26 mouse cellular contexts compared by ENCODE assay signal in genomic region chr13:48106946-48107345, GRCm38 (mm10).
DNase-seq lines count a peak whose midpoint lies in the region; ATAC-seq and TF ChIP-seq lines count a peak whose summit lies in the region.
"Had no signal": no experiment of that assay in that cellular context is flagged by ENCODE, and none has a peak within 500 bp of the region (broad histone marks: within the 10 kb centered on the region; RNA-seq: fewer than 3 reads in every experiment).

No protein-coding gene starts in this region.

- no peaks in the 10 kb centered on the region for H3K9me3 ChIP-seq in hindbrain, embryonic 15.5 days
- H3K9me3 ChIP-seq in hindbrain, embryonic 10.5 days, result no peaks in the 10 kb centered on the region
- H3K9me3 ChIP-seq in forebrain, embryonic 12.5 days, result no peaks in the 10 kb centered on the region
- H3K9me3 ChIP-seq: limb, embryonic 10.5 days; liver, embryonic 15.5 days; lung, embryonic 15.5 days had no signal

- TF ChIP-seq POLR2A in brain, embryonic 14.5 days (IDR thresholded peaks at IDR 0.05; ENCODE audit: borderline replicate concordance, extremely low read depth, insufficient read depth, insufficient read length, poor library complexity, severe bottlenecking), result no peak

- WGBS in hindbrain, embryonic 15.5 days, result 43% methylated on average over 5 of the region's 5 CpGs
- 72% methylated on average over 5 of the region's 5 CpGs for WGBS in hindbrain, embryonic 10.5 days
- 12% methylated on average over 5 of the region's 5 CpGs for WGBS in forebrain, embryonic 12.5 days

- H3K27me3 ChIP-seq in hindbrain, embryonic 15.5 days, result no peaks in the 10 kb centered on the region
- H3K27me3 ChIP-seq in hindbrain, embryonic 10.5 days (ENCODE audit: insufficient read depth, poor library complexity, severe bottlenecking), result peaks cover 15% of the 10 kb centered on the region
- H3K27me3 ChIP-seq in forebrain, embryonic 12.5 days, result peaks cover 8% of the 10 kb centered on the region; the same call in 1 of the 2 replicates
- H3K27me3 ChIP-seq: liver, embryonic 15.5 days; lung, embryonic 15.5 days had no signal

- H3K4me2 ChIP-seq in hindbrain, embryonic 15.5 days, result 0 out of 2 replicates have a peak overlapping the region, but pooled peaks have one; percentile 7
- peak overlapping the region; percentile 15; the same call in 1 of the 2 replicates for H3K4me2 ChIP-seq in forebrain, embryonic 12.5 days
- H3K4me2 ChIP-seq: hindbrain, embryonic 14.5 days; liver, embryonic 15.5 days; lung, embryonic 15.5 days had no signal

- H3K36me3 ChIP-seq in hindbrain, embryonic 15.5 days, result no peaks in the 10 kb centered on the region
- H3K36me3 ChIP-seq in hindbrain, embryonic 10.5 days, result no peaks in the 10 kb centered on the region
- H3K36me3 ChIP-seq in forebrain, embryonic 12.5 days (replicated peaks), result no peaks in the 10 kb centered on the region
- H3K36me3 ChIP-seq: limb, embryonic 10.5 days; liver, embryonic 15.5 days; lung, embryonic 15.5 days had no signal

- TF ChIP-seq CTCF in brain, embryonic 14.5 days (IDR thresholded peaks at IDR 0.05; ENCODE audit: borderline replicate concordance, extremely low read depth, insufficient read depth, insufficient read length), result no peak

- DNase-seq in hindbrain, embryonic 10.5 days (ENCODE audit: low spot score), result no peak
- DNase-seq in 3T3-L1 (ENCODE audit: low read depth, low spot score), result peak; percentile 25
- peak; percentile 86 for DNase-seq in brain, embryonic 14.5 days (ENCODE audit: low read depth)
- DNase-seq in frontal cortex, postnatal 36 days (ENCODE audit: low spot score in 2 of 2), result no peak
- no peak for DNase-seq in natural killer cell, adult 2 months (ENCODE audit: low spot score in 2 of 2)
- DNase-seq in heart, adult 8-10 months (ENCODE audit: low spot score), result no peak
- DNase-seq: adrenal gland, adult 8-10 months; cerebellum, adult 18-20 months; gastrocnemius, postnatal 25 days; heart, adult 2 months; kidney, adult 9 months; kidney, postnatal 36 days; liver; lung, postnatal 36 days; retina, postnatal 1 day; right cerebral cortex, postnatal 25 days; spleen, adult 18-20 months had no signal

- H3K4me1 ChIP-seq in hindbrain, embryonic 15.5 days (replicated peaks), result peaks cover 17% of the 10 kb centered on the region
- peaks cover 17% of the 10 kb centered on the region for H3K4me1 ChIP-seq in hindbrain, embryonic 10.5 days (replicated peaks)
- peaks cover 26% of the 10 kb centered on the region for H3K4me1 ChIP-seq in forebrain, embryonic 12.5 days
- H3K4me1 ChIP-seq: liver, embryonic 15.5 days; lung, embryonic 15.5 days had no signal

- H3K4me3 ChIP-seq in hindbrain, embryonic 15.5 days, result no peak overlapping the region
- H3K4me3 ChIP-seq in hindbrain, embryonic 10.5 days, result no peak overlapping the region
- no peak overlapping the region for H3K4me3 ChIP-seq in forebrain, embryonic 12.5 days (replicated peaks)
- H3K4me3 ChIP-seq: heart, adult 2 months; left cerebral cortex, adult 2 months; limb, embryonic 10.5 days; liver, embryonic 15.5 days; lung, embryonic 15.5 days had no signal

- H3K9ac ChIP-seq in hindbrain, embryonic 15.5 days, result no peak overlapping the region
- no peak overlapping the region for H3K9ac ChIP-seq in forebrain, embryonic 12.5 days
- H3K9ac ChIP-seq: hindbrain, embryonic 14.5 days; liver, embryonic 15.5 days; lung, embryonic 15.5 days had no signal

- H3K27ac ChIP-seq in hindbrain, embryonic 15.5 days (replicated peaks), result no peak overlapping the region
- no peak overlapping the region for H3K27ac ChIP-seq in hindbrain, embryonic 10.5 days
- peak overlapping the region; percentile 66 for H3K27ac ChIP-seq in forebrain, embryonic 12.5 days
- H3K27ac ChIP-seq: heart, adult 2 months; hindbrain, embryonic 14.5 days; left cerebral cortex, adult 2 months; limb, embryonic 10.5 days; liver, embryonic 15.5 days; lung, embryonic 15.5 days had no signal

- no peak for ATAC-seq in hindbrain, embryonic 15.5 days (ENCODE audit: low FRiP score, low read depth)
- ATAC-seq in forebrain, embryonic 12.5 days (ENCODE audit: low FRiP score), result peak; percentile 41; the same call in 1 of the 2 replicates
- ATAC-seq: activated CD4-positive, CD25-positive, alpha-beta regulatory T cell, adult 4 months; intestine, embryonic 16.5 days had no signal

Comparison
In these comparisons a context has a peak if more than half of its experiments do, and no peak if none do; other contexts are left out.
1. DNase-seq: peak in 3T3-L1 (single experiment) and brain, embryonic 14.5 days (single experiment); none in hindbrain, embryonic 10.5 days (single experiment), frontal cortex, postnatal 36 days (0 of 2), natural killer cell, adult 2 months (0 of 2) and heart, adult 8-10 months (single experiment).